Mouse (Mus musculus): ENCODE results near the gene Herc3. TPM values are rescaled to one million over a fixed set of nuclear protein-coding genes. Genes with fewer than 3 reads are reported as not detected.

Herc3 gene
- polyA plus RNA-seq, 1 experiment from 2014 or later: 6.9 TPM

DNA sequence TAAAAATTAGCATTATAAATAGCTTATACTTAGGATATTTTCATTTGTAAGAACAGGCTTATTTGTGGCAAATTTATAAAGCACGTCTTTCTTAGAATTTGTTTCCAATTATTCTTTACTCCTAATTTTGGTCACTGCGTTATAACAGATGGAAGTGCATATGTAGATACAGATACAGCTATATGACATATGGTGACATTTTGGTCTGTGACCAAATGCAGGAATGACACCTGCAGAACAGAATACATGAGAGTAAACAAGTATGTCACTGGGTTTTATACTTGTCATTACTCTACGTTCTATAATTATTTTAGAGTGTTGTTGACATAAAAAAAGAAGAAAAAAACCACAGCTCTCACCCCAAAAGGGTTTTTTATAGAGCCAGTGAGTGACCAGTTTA lies 67.8 kb downstream of the Herc3 start:
- Histone ChIP-seq H3K4me2 (no peak overlapping the region), H3K4me3 (no peak overlapping the region), H3K27ac (no peak overlapping the region), H3K9me3 (no peaks in the 10 kb centered on the region), H3K36me3 (no peaks in the 10 kb centered on the region; the same call in 1 of the 2 replicates), H3K9ac (no peak overlapping the region), H3K4me1 (no peaks in the 10 kb centered on the region), H3K27me3 (no peaks in the 10 kb centered on the region)
- no peak for ATAC-seq (ENCODE audit: insufficient number of reproducible peaks, insufficient read depth, low FRiP score, low TSS enrichment, low read depth)
- WGBS: 88% methylated on average over 3 of the region's 3 CpGs

DNA sequence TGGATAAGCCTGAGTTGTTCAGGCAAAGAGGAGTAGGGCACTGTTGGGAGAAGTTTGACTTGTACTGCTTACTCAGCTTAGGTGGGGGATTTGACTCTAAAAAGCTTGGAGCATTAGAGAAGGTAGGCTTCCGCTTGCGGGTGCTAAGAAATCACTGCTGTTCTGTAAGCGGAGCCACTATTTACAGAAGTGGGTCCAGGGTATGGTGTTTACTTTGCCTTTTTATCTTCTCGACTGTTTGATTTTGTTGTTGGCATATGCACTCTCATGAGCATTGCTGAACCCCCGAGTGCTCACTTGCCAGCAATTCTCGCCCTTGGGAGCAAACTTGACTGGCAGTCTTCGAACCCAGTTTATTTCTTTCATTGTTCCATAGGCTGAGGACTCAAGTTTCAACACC lies 69.3 kb downstream of the Herc3 start:
- H3K9me3 ChIP-seq: no peaks in the 10 kb centered on the region
- no peak overlapping the region for H3K4me3 ChIP-seq
- H3K9ac ChIP-seq: no peak overlapping the region
- H3K27ac ChIP-seq: no peak overlapping the region
- no peaks in the 10 kb centered on the region for H3K4me1 ChIP-seq
- no peak overlapping the region for H3K4me2 ChIP-seq
- WGBS: 85% methylated on average over 7 of the region's 7 CpGs
- no peak for ATAC-seq (ENCODE audit: insufficient number of reproducible peaks, insufficient read depth, low FRiP score, low TSS enrichment, low read depth)
- no peaks in the 10 kb centered on the region; the same call in 1 of the 2 replicates for H3K36me3 ChIP-seq
- H3K27me3 ChIP-seq: no peaks in the 10 kb centered on the region

DNA sequence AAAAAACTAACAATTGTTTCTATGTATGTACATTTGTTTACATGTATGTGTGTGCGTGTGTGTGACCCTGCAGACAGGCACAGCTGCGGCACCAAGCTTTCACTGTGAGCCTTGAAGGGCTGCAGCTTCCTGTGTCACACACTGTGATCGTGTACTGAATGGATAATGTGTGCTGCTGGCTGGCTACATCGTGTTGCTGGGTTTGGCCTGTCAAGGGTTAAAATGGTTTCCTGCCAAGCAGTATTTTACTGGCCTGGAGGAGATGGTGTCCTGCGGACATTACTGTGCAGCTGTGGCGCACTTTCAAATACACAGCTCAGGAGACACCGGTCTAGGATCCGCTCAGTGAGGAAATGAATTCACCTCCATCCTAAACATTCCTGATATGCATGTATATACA lies 71.9 kb downstream of the Herc3 start:
- no peak overlapping the region for H3K4me2 ChIP-seq
- H3K27ac ChIP-seq: no peak overlapping the region
- no peaks in the 10 kb centered on the region for H3K4me1 ChIP-seq
- H3K9me3 ChIP-seq: peaks cover 15% of the 10 kb centered on the region
- no peak for ATAC-seq (ENCODE audit: insufficient number of reproducible peaks, insufficient read depth, low FRiP score, low TSS enrichment, low read depth)
- WGBS: 25% methylated on average over 8 of the region's 8 CpGs
- H3K36me3 ChIP-seq: peaks cover 12% of the 10 kb centered on the region; the same call in 1 of the 2 replicates
- no peak overlapping the region for H3K4me3 ChIP-seq
- H3K9ac ChIP-seq: no peak overlapping the region
- peaks cover 5% of the 10 kb centered on the region; the same call in 1 of the 2 replicates for H3K27me3 ChIP-seq

DNA sequence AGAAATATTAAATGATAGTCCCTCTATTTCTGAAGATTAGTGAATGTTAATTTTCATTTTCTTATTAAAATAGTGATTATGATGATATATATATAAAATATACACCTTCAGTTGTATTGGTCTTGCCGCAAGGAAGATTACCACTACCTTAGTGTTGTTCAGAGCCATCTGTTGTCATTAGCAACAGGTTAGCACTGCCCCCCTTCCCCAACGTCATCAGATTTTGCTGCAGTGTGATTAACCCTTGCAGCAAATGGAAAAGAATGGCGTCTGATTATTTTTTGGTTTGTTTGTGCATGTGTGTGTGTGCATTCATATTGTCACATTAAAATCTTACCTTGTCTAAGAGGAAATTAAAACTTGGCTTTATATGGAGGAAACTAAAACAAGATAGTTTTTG lies 73.3 kb downstream of the Herc3 start:
- H3K9me3 ChIP-seq: peaks cover 15% of the 10 kb centered on the region
- no peak overlapping the region for H3K27ac ChIP-seq
- whole genome bisulfite sequencing: 48% methylated on average over 3 of the region's 3 CpGs
- peaks cover 5% of the 10 kb centered on the region; the same call in 1 of the 2 replicates for H3K27me3 ChIP-seq
- no peak overlapping the region for H3K9ac ChIP-seq
- no peak overlapping the region for H3K4me3 ChIP-seq
- no peak for ATAC-seq (ENCODE audit: insufficient number of reproducible peaks, insufficient read depth, low FRiP score, low TSS enrichment, low read depth)
- H3K4me2 ChIP-seq: no peak overlapping the region
- peaks cover 12% of the 10 kb centered on the region; the same call in 1 of the 2 replicates for H3K36me3 ChIP-seq
- no peaks in the 10 kb centered on the region for H3K4me1 ChIP-seq

DNA sequence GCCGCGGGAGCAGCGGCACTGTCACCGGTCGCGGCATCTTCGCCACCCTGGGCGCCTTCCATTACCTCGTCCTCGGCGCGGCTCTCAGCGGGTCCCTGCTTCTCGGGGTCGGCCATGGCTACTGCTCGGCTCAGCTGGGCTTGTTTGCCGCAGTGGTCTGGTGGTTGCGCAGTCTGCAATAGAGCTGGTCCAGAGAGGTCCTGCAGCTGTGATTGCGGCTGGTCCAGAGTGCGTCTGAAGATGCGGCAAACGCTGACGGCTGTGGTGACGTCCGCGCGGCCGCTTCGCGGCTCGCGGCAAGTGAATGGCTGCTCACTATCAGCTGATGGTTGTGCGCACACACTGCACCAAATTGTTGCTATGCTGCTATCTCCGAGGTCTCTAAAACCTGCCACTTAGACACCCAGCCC lies 75.6 kb downstream of the Herc3 start, which contains the start of gene Nap1l5:
Gene Nap1l5, minus strand, starts transcription at position 225 of the 410 bp plus-strand sequence.
- 43% methylated on average over 34 of the region's 34 CpGs for WGBS

DNA sequence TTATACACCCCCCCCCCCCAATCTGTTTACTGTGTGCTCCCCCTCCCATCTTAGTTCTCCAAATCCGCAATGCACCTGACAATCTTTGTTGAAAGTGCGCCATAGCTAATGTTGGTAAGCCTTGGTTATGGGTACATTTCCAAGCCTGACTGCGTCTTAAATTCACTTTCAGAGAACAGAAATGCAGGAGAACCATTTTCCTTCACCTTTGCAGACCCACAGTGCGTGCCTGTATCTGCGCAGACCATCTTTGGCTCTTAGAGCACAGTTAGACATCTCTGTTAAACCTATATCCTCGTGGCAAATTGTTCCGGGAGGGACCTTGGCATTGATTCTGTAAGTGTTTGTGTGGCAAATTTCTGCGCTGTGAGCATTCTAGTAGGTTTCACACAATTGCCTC lies 76.1 kb downstream of the Herc3 start:
- Histone ChIP-seq H3K27ac (no peak overlapping the region), H3K4me2 (peak overlapping the region; percentile 78), H3K27me3 (peaks cover 5% of the 10 kb centered on the region; the same call in 1 of the 2 replicates), H3K4me1 (no peaks in the 10 kb centered on the region), H3K4me3 (peak overlapping the region; percentile 45; the same call in 1 of the 2 replicates), H3K9ac (no peak overlapping the region), H3K9me3 (peaks cover 15% of the 10 kb centered on the region), H3K36me3 (peaks cover 12% of the 10 kb centered on the region; the same call in 1 of the 2 replicates)
- no peak for ATAC-seq (ENCODE audit: insufficient number of reproducible peaks, insufficient read depth, low FRiP score, low TSS enrichment, low read depth)
- 79% methylated on average over 8 of the region's 8 CpGs for WGBS

More for the DNA sequence above, 75.6 kb downstream of the Herc3 start, which contains the start of gene Nap1l5:
- Histone ChIP-seq H3K4me1 (no peaks in the 10 kb centered on the region), H3K4me3 (peak within 1 kb of the TSS; percentile 45), H3K27ac (no peak within 1 kb of the TSS), H3K36me3 (peaks cover 12% of the 10 kb centered on the region; the same call in 1 of the 2 replicates), H3K9me3 (peaks cover 15% of the 10 kb centered on the region), H3K4me2 (peak within 1 kb of the TSS; percentile 78), H3K27me3 (peaks cover 5% of the 10 kb centered on the region; the same call in 1 of the 2 replicates), H3K9ac (peak within 1 kb of the TSS; percentile 57)
- 0 out of 2 replicates have a peak, but pooled peaks have one; percentile 32 for ATAC-seq (ENCODE audit: insufficient number of reproducible peaks, insufficient read depth, low FRiP score, low TSS enrichment, low read depth)

DNA sequence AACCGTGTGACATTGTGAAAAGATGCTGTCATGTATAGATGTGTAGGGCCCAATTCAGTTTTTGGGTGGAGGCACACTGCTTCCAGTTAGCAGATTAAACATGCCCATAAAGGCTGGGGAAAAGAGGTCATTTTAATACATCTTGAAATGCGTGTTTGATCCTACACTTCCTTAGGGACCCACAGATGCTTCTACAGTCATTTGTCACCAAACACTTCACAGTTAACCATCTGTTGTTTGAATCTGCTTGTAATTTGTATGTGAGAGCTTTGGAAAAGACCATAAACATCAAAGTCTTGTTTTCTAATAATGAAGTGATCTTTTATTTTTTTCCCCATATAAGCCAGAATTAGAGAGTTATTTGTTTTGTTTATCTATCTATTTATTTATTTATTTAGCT lies 76.5 kb downstream of the Herc3 start:
- Histone ChIP-seq H3K4me2 (no peak overlapping the region), H3K4me3 (no peak overlapping the region), H3K9me3 (peaks cover 15% of the 10 kb centered on the region), H3K4me1 (no peaks in the 10 kb centered on the region), H3K36me3 (peaks cover 12% of the 10 kb centered on the region; the same call in 1 of the 2 replicates), H3K9ac (no peak overlapping the region), H3K27ac (no peak overlapping the region), H3K27me3 (peaks cover 5% of the 10 kb centered on the region; the same call in 1 of the 2 replicates)
- ATAC-seq (ENCODE audit: insufficient number of reproducible peaks, insufficient read depth, low FRiP score, low TSS enrichment, low read depth): no peak
- 78% methylated on average over 2 of the region's 2 CpGs for WGBS

DNA sequence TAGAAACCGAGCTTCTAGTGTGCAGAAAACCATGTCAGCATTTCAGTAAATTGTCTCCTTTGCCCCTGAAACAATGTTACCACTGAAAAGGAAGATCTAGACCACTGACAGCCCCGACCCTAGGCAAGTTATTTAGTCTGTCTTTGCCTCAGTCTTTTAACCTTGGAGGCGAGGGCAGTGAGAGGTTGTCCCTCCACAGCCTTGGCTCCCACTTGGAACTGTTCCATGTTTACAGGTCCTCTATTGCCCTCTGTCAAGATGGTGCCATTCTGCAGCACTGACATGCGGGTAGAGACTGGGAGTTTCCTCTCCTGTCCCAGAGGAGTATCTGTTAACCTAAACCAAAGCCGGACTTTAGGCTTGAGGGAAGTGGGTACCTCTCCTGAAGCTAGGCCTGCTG lies 81.6 kb downstream of the Herc3 start:
- Histone ChIP-seq H3K4me3 (no peak overlapping the region), H3K4me1 (no peaks in the 10 kb centered on the region), H3K9me3 (no peaks in the 10 kb centered on the region), H3K27ac (no peak overlapping the region), H3K27me3 (no peaks in the 10 kb centered on the region), H3K36me3 (no peaks in the 10 kb centered on the region), H3K9ac (no peak overlapping the region), H3K4me2 (no peak overlapping the region)
- ATAC-seq (ENCODE audit: insufficient number of reproducible peaks, insufficient read depth, low FRiP score, low TSS enrichment, low read depth): no peak
- WGBS: 66% methylated on average over 5 of the region's 5 CpGs

DNA sequence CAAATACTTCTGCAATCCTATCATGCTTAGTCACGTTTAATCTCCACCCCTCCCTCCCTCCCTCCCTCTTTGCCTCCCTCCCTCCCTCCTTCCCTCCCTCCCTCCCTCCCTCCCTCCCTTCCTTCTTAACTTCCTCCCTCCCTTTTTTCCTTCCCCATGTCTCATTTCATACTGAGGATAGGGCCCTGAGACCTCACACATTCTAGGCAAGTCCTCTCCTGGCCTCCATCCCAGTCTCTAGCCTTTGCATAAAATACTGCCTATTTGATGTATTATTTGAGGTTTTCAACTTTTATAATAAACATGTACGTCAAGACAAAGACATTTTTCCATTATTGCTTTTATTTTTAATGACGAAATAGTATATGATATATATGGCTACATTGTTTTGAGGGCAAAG lies 82.3 kb downstream of the Herc3 start:
- H3K27ac ChIP-seq: no peak overlapping the region
- H3K4me3 ChIP-seq: no peak overlapping the region
- no peaks in the 10 kb centered on the region for H3K36me3 ChIP-seq
- no peak overlapping the region for H3K9ac ChIP-seq
- H3K4me2 ChIP-seq: no peak overlapping the region
- no peak for ATAC-seq (ENCODE audit: insufficient number of reproducible peaks, insufficient read depth, low FRiP score, low TSS enrichment, low read depth)
- 69% methylated on average over 3 of the region's 3 CpGs for WGBS
- no peaks in the 10 kb centered on the region for H3K9me3 ChIP-seq
- H3K27me3 ChIP-seq: no peaks in the 10 kb centered on the region
- no peaks in the 10 kb centered on the region for H3K4me1 ChIP-seq

DNA sequence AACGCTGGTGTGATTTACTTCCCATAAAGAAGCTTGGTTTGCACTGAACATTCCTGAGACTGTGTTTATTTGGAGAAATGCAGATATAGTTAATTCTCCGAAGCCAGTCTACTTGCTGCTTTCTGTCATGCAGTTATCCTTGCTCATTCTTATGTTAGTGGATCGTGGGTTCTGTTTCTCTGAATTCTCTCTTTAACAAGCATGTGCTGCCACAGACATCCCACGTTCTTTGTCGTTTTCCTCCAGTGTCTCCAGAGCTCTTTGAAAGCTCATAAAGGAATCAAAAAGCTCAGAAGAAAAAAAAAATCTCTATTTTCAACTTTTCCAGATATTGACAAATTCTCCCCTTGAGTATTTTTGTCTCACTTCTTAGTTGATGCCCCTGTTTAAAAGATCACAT lies 82.7 kb downstream of the Herc3 start:
- ATAC-seq (ENCODE audit: insufficient number of reproducible peaks, insufficient read depth, low FRiP score, low TSS enrichment, low read depth): no peak
- no peaks in the 10 kb centered on the region for H3K36me3 ChIP-seq
- no peaks in the 10 kb centered on the region for H3K9me3 ChIP-seq
- H3K27me3 ChIP-seq: no peaks in the 10 kb centered on the region
- H3K4me1 ChIP-seq: no peaks in the 10 kb centered on the region
- H3K9ac ChIP-seq: no peak overlapping the region
- no peak overlapping the region for H3K27ac ChIP-seq
- no peak overlapping the region for H3K4me3 ChIP-seq
- 74% methylated on average over 5 of the region's 5 CpGs for WGBS
- H3K4me2 ChIP-seq: no peak overlapping the region

GRCm38 (mm10) chr6:58916498-58916897 lies 85.2 kb downstream of the Herc3 start:
- ATAC-seq (ENCODE audit: insufficient number of reproducible peaks, insufficient read depth, low FRiP score, low TSS enrichment, low read depth): no peak
- no peak overlapping the region for H3K4me3 ChIP-seq
- H3K4me2 ChIP-seq: no peak overlapping the region
- no peaks in the 10 kb centered on the region for H3K4me1 ChIP-seq
- H3K36me3 ChIP-seq: no peaks in the 10 kb centered on the region
- H3K27me3 ChIP-seq: no peaks in the 10 kb centered on the region
- no peak overlapping the region for H3K27ac ChIP-seq
- H3K9me3 ChIP-seq: no peaks in the 10 kb centered on the region
- no peak overlapping the region for H3K9ac ChIP-seq
- 88% methylated on average over 5 of the region's 5 CpGs for WGBS

DNA sequence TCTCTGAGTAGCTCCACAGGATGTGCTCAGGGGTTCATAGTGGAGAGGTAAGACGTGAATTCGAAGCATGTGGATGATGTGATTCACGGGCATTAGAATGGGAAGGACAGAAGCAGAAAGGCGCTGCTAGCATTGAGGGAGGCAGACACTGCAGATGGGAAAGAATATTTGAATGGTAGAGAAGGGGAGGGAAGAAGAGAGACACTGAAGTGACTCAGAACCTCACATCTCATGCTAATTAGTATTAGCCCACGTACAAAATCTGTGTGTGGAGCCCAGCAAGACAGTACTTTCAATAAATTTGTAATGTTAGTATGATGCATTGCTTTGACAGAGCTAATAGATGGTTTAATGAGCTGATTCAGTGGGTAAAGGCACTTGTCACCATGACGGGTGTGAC lies 89.5 kb downstream of the Herc3 start:
- H3K9ac ChIP-seq: no peak overlapping the region
- H3K4me2 ChIP-seq: no peak overlapping the region

More for the DNA sequence above, 89.5 kb downstream of the Herc3 start:
- no peak for ATAC-seq (ENCODE audit: insufficient number of reproducible peaks, insufficient read depth, low FRiP score, low TSS enrichment, low read depth)
- Histone ChIP-seq H3K27ac (no peak overlapping the region), H3K9me3 (no peaks in the 10 kb centered on the region), H3K27me3 (no peaks in the 10 kb centered on the region), H3K4me1 (no peaks in the 10 kb centered on the region), H3K4me3 (no peak overlapping the region), H3K36me3 (no peaks in the 10 kb centered on the region)
- WGBS: 82% methylated on average over 6 of the region's 6 CpGs
